Mouse (Mus musculus) liver, adult 2 months (tissue): ENCODE measurements around the gene Heatr1. TPM values are rescaled to one million over a fixed set of nuclear protein-coding genes. Genes with fewer than 3 reads are reported as not detected.

Source experiments
- DNase-seq: peaks from one replicate; pipeline ENCODE4 v3.0.0-alpha.2; 2011; ENCODE audit warnings: low read depth, low spot score; ENCODE audit errors: extremely low read depth
- H3K27ac ChIP-seq: fragments of 200-500 bp; replicated peaks from 2 replicates; pipeline ENCODE4 v1.5.1; 2012; ENCODE audit warnings: low read depth, mild to moderate bottlenecking, control low read depth, inconsistent platforms, low read length; ENCODE audit not compliant: insufficient read depth
- H3K27me3 ChIP-seq: fragments of 200-500 bp; 2 replicates; pipeline ENCODE4 v1.6.1; 2012; ENCODE audit warnings: mild to moderate bottlenecking, moderate library complexity, low read length, inconsistent platforms; ENCODE audit not compliant: control insufficient read depth, insufficient read depth
- H3K36me3 ChIP-seq: fragments of 200-500 bp; 2 replicates; pipeline ENCODE4 v1.6.1; 2012; ENCODE audit warnings: low read length, inconsistent platforms; ENCODE audit not compliant: control insufficient read depth, insufficient read depth
- H3K4me1 ChIP-seq: fragments of 200-500 bp; 2 replicates; pipeline ENCODE4 v1.6.1; 2011; ENCODE audit warnings: low read length; ENCODE audit not compliant: control insufficient read depth, insufficient read depth
- H3K4me3 ChIP-seq: fragments of 200-500 bp; 2 replicates; pipeline ENCODE4 v1.5.1; 2011; ENCODE audit warnings: low read depth, mild to moderate bottlenecking, control low read depth, low read length, moderate library complexity; ENCODE audit not compliant: insufficient read depth
- H3K79me2 ChIP-seq: fragments of 200-500 bp; 2 replicates; pipeline ENCODE4 v1.6.1; 2012; ENCODE audit warnings: inconsistent platforms, mild to moderate bottlenecking, low read length, moderate library complexity; ENCODE audit not compliant: control insufficient read depth, insufficient read depth
- H3K9ac ChIP-seq: fragments of 200-500 bp; 2 replicates; pipeline ENCODE4 v1.6.1; 2012; ENCODE audit warnings: low read depth, mild to moderate bottlenecking, control low read depth, inconsistent platforms, low read length
- CTCF ChIP-seq: fragments of 200-500 bp; IDR thresholded peaks from 2 replicates; pipeline ENCODE4 v1.5.1; 2011; ENCODE audit warnings: low read depth, low read length, control low read depth
- POLR2A ChIP-seq: fragments of 200-500 bp; IDR thresholded peaks from 2 replicates; pipeline ENCODE4 v1.6.1; 2011; ENCODE audit warnings: low read length, control low read depth; ENCODE audit not compliant: insufficient read depth; ENCODE audit errors: extremely low read depth
- WGBS: fragments of 180-500 bp; shearing (Covaris S2); methylation state at CpG from one replicate; pipeline ENCODE4 v1.1.7; 2018; 5-methylcytosine and 5-hydroxymethylcytosine counted together
- polyA plus RNA-seq: library from polyadenylated mRNA; depleted of rRNA; stranded (reverse); fragments of >200 nt; gene quantifications from 2 replicates; pipeline ENCODE4 v1.2.3, GENCODE M21; 2012
- total RNA-seq: library from RNA; depleted of rRNA; stranded (reverse); fragments of >200 nt; gene quantifications from 2 replicates; pipeline ENCODE4 v1.2.3, GENCODE M21; 2014

Gene Heatr1
- total and polyA plus RNA-seq, 2 experiments: 12.8 to 16.1 TPM

- no peak within 1 kb of the TSS for H3K9ac ChIP-seq
- H3K4me1 ChIP-seq: peaks cover 10% of the 10 kb centered on the region; the same call in 1 of the 2 replicates
- no peak for DNase-seq
- H3K27ac ChIP-seq: peak within 1 kb of the TSS; percentile 97
- H3K27me3 ChIP-seq: no peaks in the 10 kb centered on the region
- H3K79me2 ChIP-seq: no peaks in the 10 kb centered on the region; the same call in 1 of the 2 replicates
- WGBS: 89% methylated on average over 1 of the region's 1 CpGs
- H3K36me3 ChIP-seq: no peaks in the 10 kb centered on the region
- no peak within 1 kb of the TSS for H3K4me3 ChIP-seq
- no peak for TF ChIP-seq POLR2A
- TF ChIP-seq CTCF: no peak
These were observed 70.0 kb downstream of the Heatr1 start, which contains the start of gene Lgals8 for GRCm38 (mm10) chr13:12464844-12465243. TSS of gene Lgals8 (minus strand) at chr13:12464944.

GRCm38 (mm10) chr13:12468488-12468887 lies 73.7 kb downstream of the Heatr1 start:
- peak; percentile 42 for DNase-seq
- no peak overlapping the region for H3K4me3 ChIP-seq
- H3K36me3 ChIP-seq: no peaks in the 10 kb centered on the region
- WGBS: 75% methylated on average over 1 of the region's 1 CpGs
- no peak overlapping the region for H3K9ac ChIP-seq
- no peaks in the 10 kb centered on the region for H3K79me2 ChIP-seq
- no peaks in the 10 kb centered on the region for H3K27me3 ChIP-seq
- H3K4me1 ChIP-seq: peaks cover 3% of the 10 kb centered on the region; the same call in 1 of the 2 replicates
- H3K27ac ChIP-seq: no peak overlapping the region
- TF ChIP-seq POLR2A: no peak
- TF ChIP-seq CTCF: no peak

GRCm38 (mm10) chr13:12473724-12474378 lies 79.0 kb downstream of the Heatr1 start:
- H3K79me2 ChIP-seq: no peaks in the 10 kb centered on the region
- H3K36me3 ChIP-seq: no peaks in the 10 kb centered on the region
- H3K27me3 ChIP-seq: no peaks in the 10 kb centered on the region
- DNase-seq: peak; percentile 43
- H3K9ac ChIP-seq: no peak overlapping the region
- H3K4me3 ChIP-seq: no peak overlapping the region
- TF ChIP-seq POLR2A (no peak), CTCF (peak; percentile 68)
- H3K27ac ChIP-seq: no peak overlapping the region
- WGBS: 39% methylated on average over 8 of the region's 8 CpGs
- no peaks in the 10 kb centered on the region for H3K4me1 ChIP-seq

- Histone ChIP-seq H3K27me3 (no peaks in the 10 kb centered on the region), H3K79me2 (no peaks in the 10 kb centered on the region), H3K4me1 (no peaks in the 10 kb centered on the region), H3K36me3 (no peaks in the 10 kb centered on the region), H3K9ac (no peak overlapping the region), H3K27ac (no peak overlapping the region), H3K4me3 (no peak overlapping the region)
- no peak for DNase-seq
- WGBS: 86% methylated on average over 6 of the region's 6 CpGs
- no peak for TF ChIP-seq POLR2A
- no peak for TF ChIP-seq CTCF
These were observed 80.4 kb downstream of the Heatr1 start for GRCm38 (mm10) chr13:12475239-12475638.

- H3K4me3 ChIP-seq: no peak overlapping the region
- no peaks in the 10 kb centered on the region for H3K27me3 ChIP-seq
- 85% methylated on average over 4 of the region's 4 CpGs for WGBS
- no peak for TF ChIP-seq POLR2A
- no peak for TF ChIP-seq CTCF
- H3K36me3 ChIP-seq: no peaks in the 10 kb centered on the region
- H3K27ac ChIP-seq: no peak overlapping the region
- no peak overlapping the region for H3K9ac ChIP-seq
- H3K4me1 ChIP-seq: no peaks in the 10 kb centered on the region
- no peak for DNase-seq
- no peaks in the 10 kb centered on the region for H3K79me2 ChIP-seq
These were observed 82.1 kb downstream of the Heatr1 start for GRCm38 (mm10) chr13:12476886-12477285.

- H3K27me3 ChIP-seq: no peaks in the 10 kb centered on the region
- no peak overlapping the region for H3K27ac ChIP-seq
- WGBS: 79% methylated on average over 15 of the region's 15 CpGs
- no peaks in the 10 kb centered on the region for H3K79me2 ChIP-seq
- TF ChIP-seq CTCF: no peak
- TF ChIP-seq POLR2A: no peak
- no peaks in the 10 kb centered on the region for H3K36me3 ChIP-seq
- no peak overlapping the region for H3K9ac ChIP-seq
- H3K4me1 ChIP-seq: no peaks in the 10 kb centered on the region
- no peak for DNase-seq
- no peak overlapping the region for H3K4me3 ChIP-seq
These were observed 83.5 kb downstream of the Heatr1 start for GRCm38 (mm10) chr13:12478301-12478700.
